In genomic region chr3:95904568-95904967, GRCm38 (mm10) we compare ENCODE assay signal across 7 mouse cellular contexts. TPM values are rescaled to one million over a fixed set of nuclear protein-coding genes. Genes with fewer than 3 reads are reported as not detected.
DNase-seq lines count a peak whose midpoint lies in the region; ATAC-seq lines count a peak whose summit lies in the region.

Car14 (minus strand) TSS chr3:95904691.

- H3K4me1 ChIP-seq in midbrain, embryonic 13.5 days (replicated peaks), result peaks cover 28% of the 10 kb centered on the region

- H3K27ac ChIP-seq in midbrain, embryonic 13.5 days, result 0 out of 2 replicates have a peak within 1 kb of the TSS, but pooled peaks have one; percentile 9

- peak within 1 kb of the TSS; percentile 59 for H3K9ac ChIP-seq in midbrain, embryonic 13.5 days (replicated peaks)

- H3K4me2 ChIP-seq in midbrain, embryonic 13.5 days (replicated peaks), result peak within 1 kb of the TSS; percentile 73

- peak; percentile 25 for DNase-seq in ZHBTc4 (ENCODE audit: low read depth, low spot score)
- peak; percentile 78 for DNase-seq in embryo, embryonic 9.5 days (ENCODE audit: extremely low spot score)
- DNase-seq in heart, adult 9 months (ENCODE audit: low spot score in 2 of 2), result peak; percentile 53 to 62
- DNase-seq in kidney, adult 9 months, result peak; percentile 66
- DNase-seq in right cerebral cortex, postnatal 14 days, result no peak
- DNase-seq in layer of hippocampus, postnatal 14 days (ENCODE audit: low spot score in 2 of 2), result no peak

- peak within 1 kb of the TSS; percentile 37 for H3K4me3 ChIP-seq in midbrain, embryonic 13.5 days (replicated peaks)

- no peaks in the 10 kb centered on the region for H3K36me3 ChIP-seq in midbrain, embryonic 13.5 days

- no peaks in the 10 kb centered on the region for H3K9me3 ChIP-seq in midbrain, embryonic 13.5 days

- H3K27me3 ChIP-seq in midbrain, embryonic 13.5 days, result peaks cover 40% of the 10 kb centered on the region

- WGBS in midbrain, embryonic 13.5 days, result 1% methylated on average over 15 of the region's 15 CpGs

- ATAC-seq in midbrain, embryonic 13.5 days, result peak; percentile 61; the same call in 1 of the 2 replicates

RNA-seq across cellular contexts. Expression of gene Car14, which starts in this region (rescaled TPM):
- 8.5 and 11.7 TPM in 2 replicates for polyA plus RNA-seq in midbrain, embryonic 13.5 days (2015; fragmentation: Nextera tagmentation; extraction: Ambion mirVana)
- total RNA-seq in layer of hippocampus, postnatal 14 days (2021), result 10 to 100 TPM in 1 of 2 experiments, 1 to 10 TPM in 1; 6.8 to 11.9 TPM

Comparison
In these comparisons a context has a peak if more than half of its experiments do, and no peak if none do; other contexts are left out.
1. DNase-seq: peak in ZHBTc4 (single experiment), embryo, embryonic 9.5 days (single experiment), heart, adult 9 months (2 of 2) and kidney, adult 9 months (single experiment); none in right cerebral cortex, postnatal 14 days (single experiment) and layer of hippocampus, postnatal 14 days (0 of 2).